Mouse (Mus musculus) fibroblast of lung, adult 2 months (primary cell): ENCODE measurements around the gene Cdx2.
A peak's percentile ranks its signal among the peaks of the same experiment; 100 is the strongest.

Experiments
- DNase-seq: peaks from one replicate; pipeline ENCODE4 v3.0.0-alpha.2; 2011; ENCODE audit warnings: low read depth

Gene Cdx2

GRCm38 (mm10) chr5:147306638-147307397 lies at the start of gene Cdx2:
TSS of gene Cdx2 (minus strand) at chr5:147307270.
- no peak for DNase-seq

- no peak for DNase-seq
Measured at GRCm38 (mm10) chr5:147356260-147357055, 49.4 kb upstream of the Cdx2 start.

GRCm38 (mm10) chr5:147355788-147356187 lies 48.7 kb upstream of the Cdx2 start:
- no peak for DNase-seq

- DNase-seq, result no peak
Measured at GRCm38 (mm10) chr5:147354985-147355384, 47.9 kb upstream of the Cdx2 start.

- DNase-seq, result no peak
Measured at GRCm38 (mm10) chr5:147354161-147354780, 47.2 kb upstream of the Cdx2 start.

- DNase-seq, result no peak
Measured at GRCm38 (mm10) chr5:147351931-147352330, 44.9 kb upstream of the Cdx2 start.

GRCm38 (mm10) chr5:147345981-147346380 lies 38.9 kb upstream of the Cdx2 start:
- DNase-seq, result no peak

GRCm38 (mm10) chr5:147343904-147344303 lies 36.8 kb upstream of the Cdx2 start:
- no peak for DNase-seq

GRCm38 (mm10) chr5:147342901-147343300 lies 35.8 kb upstream of the Cdx2 start:
- DNase-seq, result no peak

GRCm38 (mm10) chr5:147340741-147341414 lies 33.8 kb upstream of the Cdx2 start:
- DNase-seq, result no peak

GRCm38 (mm10) chr5:147339560-147339959 lies 32.5 kb upstream of the Cdx2 start:
- no peak for DNase-seq

- no peak for DNase-seq
Measured at GRCm38 (mm10) chr5:147338967-147339366, 31.9 kb upstream of the Cdx2 start.

GRCm38 (mm10) chr5:147332711-147333110 lies 25.6 kb upstream of the Cdx2 start:
- no peak for DNase-seq

- DNase-seq, result peak; percentile 1
Measured at GRCm38 (mm10) chr5:147331547-147331946, 24.5 kb upstream of the Cdx2 start.

- DNase-seq, result no peak
Measured at GRCm38 (mm10) chr5:147329946-147330345, 22.9 kb upstream of the Cdx2 start.

GRCm38 (mm10) chr5:147327636-147328035 lies 20.6 kb upstream of the Cdx2 start:
- no peak for DNase-seq

GRCm38 (mm10) chr5:147325931-147326330 lies 18.9 kb upstream of the Cdx2 start:
- no peak for DNase-seq

- peak; percentile 5 for DNase-seq
Measured at GRCm38 (mm10) chr5:147323237-147323917, 16.3 kb upstream of the Cdx2 start.

- DNase-seq, result no peak
Measured at GRCm38 (mm10) chr5:147322183-147322582, 15.1 kb upstream of the Cdx2 start, which contains the start of gene Urad. TSS of gene Urad (minus strand) at chr5:147322440.

- DNase-seq, result peak; percentile 23
Measured at GRCm38 (mm10) chr5:147319653-147320052, 12.6 kb upstream of the Cdx2 start.

- DNase-seq, result no peak
Measured at GRCm38 (mm10) chr5:147317991-147318390, 10.9 kb upstream of the Cdx2 start.

- no peak for DNase-seq
Measured at GRCm38 (mm10) chr5:147317321-147317720, 10.3 kb upstream of the Cdx2 start.
